Mouse (Mus musculus) liver, embryonic 14.5 days (tissue): ENCODE data around the gene Vasp.

Experiments
- CTCF ChIP-seq: IDR thresholded peaks from 2 replicates; pipeline ENCODE4 v1.5.1; 2016; ENCODE audit warnings: antibody characterized with exemption, low read depth, control low read depth
- EP300 ChIP-seq: IDR thresholded peaks from 2 replicates; pipeline ENCODE4 v1.6.1; 2016; ENCODE audit warnings: antibody characterized with exemption, low read depth

- no peak for TF ChIP-seq EP300
- no peak for TF ChIP-seq CTCF
These were observed 44.5 kb downstream of the Vasp start for GRCm38 (mm10) chr7:19226817-19227797.
